Mouse (Mus musculus): Measurements from ENCODE around the gene Epha8.

Gene Epha8

GRCm38 (mm10) chr4:136956751-136957446 is at the start of gene Epha8:
TSS of gene Epha8 (minus strand) at chr4:136956816.
- DNase-seq (ENCODE audit: low spot score): no peak

- DNase-seq (ENCODE audit: low spot score): no peak
Observed at GRCm38 (mm10) chr4:137001825-137002224, 45.2 kb upstream of the Epha8 start.

- no peak for DNase-seq (ENCODE audit: low spot score)
Observed at GRCm38 (mm10) chr4:137001020-137001419, 44.4 kb upstream of the Epha8 start.

- no peak for DNase-seq (ENCODE audit: low spot score)
Observed at GRCm38 (mm10) chr4:136998371-136998770, 41.8 kb upstream of the Epha8 start.

GRCm38 (mm10) chr4:136997723-136998345 is 41.2 kb upstream of the Epha8 start:
- DNase-seq (ENCODE audit: low spot score): no peak

GRCm38 (mm10) chr4:136996933-136997332 is 40.3 kb upstream of the Epha8 start:
- no peak for DNase-seq (ENCODE audit: low spot score)

GRCm38 (mm10) chr4:136995361-136995760 is 38.7 kb upstream of the Epha8 start:
- no peak for DNase-seq (ENCODE audit: low spot score)

GRCm38 (mm10) chr4:136981993-136982695 is 25.5 kb upstream of the Epha8 start:
- DNase-seq (ENCODE audit: low spot score): no peak

GRCm38 (mm10) chr4:136981347-136981746 is 24.7 kb upstream of the Epha8 start:
- peak; percentile 29 for DNase-seq (ENCODE audit: low spot score)

- no peak for DNase-seq (ENCODE audit: low spot score)
Observed at GRCm38 (mm10) chr4:136980921-136981320, 24.3 kb upstream of the Epha8 start.

GRCm38 (mm10) chr4:136977244-136977643 is 20.6 kb upstream of the Epha8 start:
- no peak for DNase-seq (ENCODE audit: low spot score)

GRCm38 (mm10) chr4:136970939-136971338 is 14.3 kb upstream of the Epha8 start:
- DNase-seq (ENCODE audit: low spot score): no peak

GRCm38 (mm10) chr4:136969503-136970276 is 13.1 kb upstream of the Epha8 start:
- DNase-seq (ENCODE audit: low spot score): no peak

GRCm38 (mm10) chr4:136969096-136969495 is 12.5 kb upstream of the Epha8 start:
- no peak for DNase-seq (ENCODE audit: low spot score)

- no peak for DNase-seq (ENCODE audit: low spot score)
Observed at GRCm38 (mm10) chr4:136967511-136967910, 10.9 kb upstream of the Epha8 start.

GRCm38 (mm10) chr4:136966493-136967390 is 10.1 kb upstream of the Epha8 start:
- DNase-seq (ENCODE audit: low spot score): no peak

- DNase-seq (ENCODE audit: low spot score): no peak
Observed at GRCm38 (mm10) chr4:136964990-136965421, 8.4 kb upstream of the Epha8 start.

- no peak for DNase-seq (ENCODE audit: low spot score)
Observed at GRCm38 (mm10) chr4:136962447-136962846, 5.8 kb upstream of the Epha8 start.

- DNase-seq (ENCODE audit: low spot score): no peak
Observed at GRCm38 (mm10) chr4:136961642-136962285, 5.1 kb upstream of the Epha8 start.

GRCm38 (mm10) chr4:136960581-136960980 is 4.0 kb upstream of the Epha8 start:
- no peak for DNase-seq (ENCODE audit: low spot score)

- DNase-seq (ENCODE audit: low spot score): no peak
Observed at GRCm38 (mm10) chr4:136960068-136960467, 3.5 kb upstream of the Epha8 start.

Measured in ovary, postnatal 10 days (tissue).